Mouse (Mus musculus) CH12.LX (cell line): ENCODE results near the gene H2-T24. TPM values are rescaled to one million over a fixed set of nuclear protein-coding genes. Genes with fewer than 3 reads are reported as not detected.
"Not testable (repeated sequence)": the region's sequence is repeated elsewhere in the genome, so short reads cannot be mapped to it uniquely, and the experiment has no call there.

Experiments used
- DNase-seq: peaks from one replicate; pipeline ENCODE4 v3.0.0-alpha.2; 2013; ENCODE audit errors: extremely low read depth
- H3K27ac ChIP-seq: 2 replicates; pipeline ENCODE4 v1.5.1; 2012; ENCODE audit warnings: low read depth, mild to moderate bottlenecking, control low read depth, moderate library complexity; ENCODE audit not compliant: insufficient read depth
- H3K27me3 ChIP-seq: replicated peaks from 2 replicates; pipeline ENCODE3; 2012; ENCODE audit warnings: inconsistent platforms
- H3K36me3 ChIP-seq, 2 experiments: replicated peaks in 1 of 2; 2 replicates each; pipeline versions ENCODE3 to v1.6.1; 2012; ENCODE audit warnings: inconsistent platforms in 1 of 2, low read length in 1 of 2, mild to moderate bottlenecking in 1 of 2, mixed read lengths in 1 of 2, moderate library complexity in 1 of 2; ENCODE audit not compliant: control insufficient read depth in 1 of 2, insufficient read depth in 1 of 2
- H3K4me1 ChIP-seq, 2 experiments: 2 replicates each; pipeline ENCODE4 v1.6.1; 2012; ENCODE audit warnings: inconsistent platforms in 1 of 2, moderate library complexity in 1 of 2; ENCODE audit not compliant: insufficient read depth in 2 of 2, control insufficient read depth in 1 of 2
- H3K4me2 ChIP-seq: 2 replicates; pipeline ENCODE4 v1.6.1; 2012; ENCODE audit warnings: low read depth, mild to moderate bottlenecking, control low read depth; ENCODE audit not compliant: poor library complexity, insufficient read depth, severe bottlenecking
- H3K4me3 ChIP-seq, 3 experiments: fragments of 150-350 bp in 1 of 3; sonication (generic) in 1 of 3; replicated peaks in 1 of 3; 2 replicates each; pipeline versions ENCODE3 to v1.5.1; 2011 to 2012; ENCODE audit warnings: low read depth in 2 of 3, low read length in 2 of 3, mild to moderate bottlenecking in 2 of 3, moderate library complexity in 2 of 3, control low read depth in 1 of 3, improper control_type of control experiment in 1 of 3, inconsistent platforms in 1 of 3, mixed read lengths in 1 of 3; ENCODE audit not compliant: poor library complexity in 1 of 3
- H3K79me2 ChIP-seq: replicated peaks from 2 replicates; pipeline ENCODE4 v1.6.1; 2012; ENCODE audit warnings: mild to moderate bottlenecking, moderate library complexity; ENCODE audit not compliant: control insufficient read depth, poor library complexity, insufficient read depth, severe bottlenecking; ENCODE audit errors: extremely low read depth
- H3K9ac ChIP-seq: 2 replicates; pipeline ENCODE4 v1.6.1; 2012; ENCODE audit warnings: low read depth, mild to moderate bottlenecking, control low read depth, moderate library complexity; ENCODE audit not compliant: insufficient read depth
- H3K9me3 ChIP-seq: replicated peaks from 2 replicates; pipeline ENCODE3; 2012; ENCODE audit warnings: low read length, inconsistent platforms, mixed read lengths
- CHD2 ChIP-seq: IDR thresholded peaks from 2 replicates; pipeline ENCODE4 v1.6.1; 2011; ENCODE audit warnings: low read length, improper control_type of control experiment
- CTCF ChIP-seq, 2 experiments: IDR thresholded peaks in 1 of 2; conservative IDR thresholded peaks in 1 of 2; 2 replicates each; pipeline ENCODE4 v1.5.1; 2011 to 2012; ENCODE audit warnings: low read depth in 2 of 2, low read length in 2 of 2, improper control_type of control experiment in 1 of 2, inconsistent platforms in 1 of 2, mild to moderate bottlenecking in 1 of 2, moderate library complexity in 1 of 2
- POLR2A ChIP-seq: IDR thresholded peaks from 2 replicates; pipeline ENCODE4 v1.6.1; 2011; ENCODE audit warnings: low read depth, mild to moderate bottlenecking, improper control_type of control experiment, low read length
- SMC3 ChIP-seq: IDR thresholded peaks from 2 replicates; pipeline ENCODE4 v1.6.1; 2011; ENCODE audit warnings: low read depth, low read length, improper control_type of control experiment
- TBP ChIP-seq: conservative IDR thresholded peaks from 2 replicates; pipeline ENCODE4 v1.6.1; 2011; ENCODE audit warnings: low read depth, low read length, improper control_type of control experiment
- dilution Hi-C: fragments of 300-500 bp; cut with MboI; formaldehyde crosslinking; loops from 2 replicates; pipeline ENCODE4 v1.14.3; 2020; ENCODE audit warnings: low sequenced_read_pairs; ENCODE audit not compliant: extremely low pct_unique_long_range_greater_than_20kb, extremely low pct_ligation_motif_present
- in situ Hi-C: fragments of 300-500 bp; cut with MboI; formaldehyde crosslinking; loops from 3 replicates; pipeline ENCODE4 v1.14.3; 2019; ENCODE audit warnings: low sequenced_read_pairs, low pct_ligation_motif_present, low pct_unique_long_range_greater_than_20kb, mixed read lengths
- polyA plus RNA-seq: library from polyadenylated mRNA; unstranded; fragments of >175 nt; gene quantifications from 2 replicates; pipeline ENCODE4 v1.2.1, GENCODE M21; 2012; ENCODE audit warnings: low read depth; ENCODE audit not compliant: insufficient read length
- total RNA-seq, 2 experiments: library from RNA; depleted of rRNA; stranded (reverse); fragments of 300-350 nt in 1 of 2; fragments of >200 nt in 1 of 2; gene quantifications; 2 replicates each; pipeline ENCODE4 v1.2.3; 2012 to 2014

The H2-T24 gene
- total and polyA plus RNA-seq, 3 experiments, result 7.6 to 9.8 (median 9.3) TPM

DNA sequence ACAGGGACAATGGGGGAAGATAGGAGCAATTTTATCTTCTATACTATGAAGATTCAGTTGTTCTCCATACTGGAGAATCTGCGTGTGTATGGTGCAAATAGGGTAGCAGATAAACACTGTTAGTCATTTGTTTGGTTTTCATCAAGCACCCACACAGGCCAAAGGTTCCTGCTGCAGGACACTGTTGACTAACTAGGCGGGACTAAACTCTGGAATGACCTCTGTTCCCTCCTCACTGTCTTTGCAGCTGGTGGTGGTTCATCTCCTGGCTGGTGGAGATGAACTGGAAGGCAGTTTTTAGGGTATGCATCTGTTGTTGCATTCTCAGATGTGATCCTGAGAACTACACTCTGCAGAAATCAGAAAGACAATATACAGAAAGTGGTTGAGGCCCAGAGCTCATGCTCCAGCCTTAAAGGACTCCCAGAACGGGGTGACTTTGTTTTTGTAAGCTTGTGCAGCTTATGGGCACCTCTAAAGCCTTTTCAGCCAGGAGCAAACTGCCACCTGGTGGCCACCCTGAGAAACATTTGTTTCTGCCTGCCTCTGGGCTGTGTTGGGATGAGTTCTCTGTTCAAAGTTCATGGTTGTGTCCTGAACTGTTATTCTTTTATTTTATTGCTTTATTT lies 14.8 kb upstream of the H2-T24 start:
- in situ Hi-C loops, result loop anchor here (10.0 kb wide), 1 partner anchor 80 kb away; no protein-coding TSS in a partner anchor
- H3K9ac ChIP-seq, H3K4me2 ChIP-seq, dilution Hi-C loops, H3K9me3 ChIP-seq, DNase-seq, H3K27me3 ChIP-seq, H3K4me3 ChIP-seq, H3K79me2 ChIP-seq, H3K36me3 ChIP-seq, H3K27ac ChIP-seq, H3K4me1 ChIP-seq: not testable (repeated sequence)
- TF ChIP-seq SMC3 (peak; percentile 21; the same call in 1 of the 2 replicates), CTCF (conservative IDR thresholded peaks at IDR 0.05 in 1 of 2, IDR thresholded peaks at IDR 0.05 in 1 of 2; ENCODE audit: low read depth in 2 of 2, low read length in 2 of 2) (peak in 1 of 2 experiments; percentile 21; a peak in 1 of 4 replicates)

DNA sequence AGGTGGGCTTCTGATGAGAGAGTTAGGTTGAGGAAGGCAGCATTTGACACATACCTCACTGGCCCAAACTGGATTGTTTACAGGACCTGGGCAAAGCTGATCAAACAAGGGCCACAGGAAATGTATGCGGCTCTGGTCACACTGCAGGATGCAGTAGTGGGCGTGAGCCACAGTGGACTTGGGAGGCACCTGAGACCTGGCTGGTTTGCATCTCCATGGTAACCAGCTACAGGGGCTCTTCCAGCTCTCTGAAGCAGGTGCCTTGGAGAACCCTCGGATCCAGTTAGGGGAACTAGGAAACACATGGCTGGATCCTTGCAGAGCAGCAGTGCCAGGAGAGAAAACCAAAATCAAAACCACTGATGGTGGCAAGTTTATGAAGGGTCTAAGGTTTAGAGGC lies 14.2 kb upstream of the H2-T24 start:
- dilution Hi-C loops, H3K36me3 ChIP-seq: not testable (repeated sequence)

DNA sequence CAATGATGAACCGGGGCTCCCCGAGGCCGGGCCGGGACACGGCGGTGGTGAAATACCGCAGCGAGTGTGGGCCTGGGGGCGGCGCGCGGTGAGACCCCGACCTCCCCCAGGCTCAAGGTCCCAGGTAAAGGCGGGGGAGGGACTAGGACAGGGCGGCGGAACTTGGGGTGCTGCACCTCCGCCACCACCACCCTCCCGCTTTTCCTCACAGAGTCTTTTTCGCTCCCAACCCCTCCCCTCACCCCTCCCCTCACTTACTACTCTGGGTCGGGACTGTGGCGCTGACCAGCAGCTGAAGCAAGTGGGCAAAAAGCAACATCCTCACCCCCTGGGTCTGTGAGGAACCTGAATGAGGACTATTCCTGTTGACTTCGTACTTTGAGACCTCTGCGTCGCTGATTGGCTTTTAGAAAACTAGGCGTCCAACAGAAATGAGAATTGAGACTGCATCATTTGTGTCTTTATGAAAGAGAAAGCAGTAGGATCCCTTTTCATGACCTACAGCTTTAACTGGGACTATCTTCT lies 12.1 kb upstream of the H2-T24 start, which contains the start of gene H2-T23:
Gene H2-T23 (minus strand): TSS at position 505 of the 525 bp plus-strand sequence.
- H3K4me2 ChIP-seq, H3K4me1 ChIP-seq, dilution Hi-C loops: not testable (repeated sequence)
- H3K27ac ChIP-seq, result peak within 1 kb of the TSS; percentile 74
- H3K79me2 ChIP-seq, result peaks cover 12% of the 10 kb centered on the region; the same call in 1 of the 2 replicates
- peak within 1 kb of the TSS; percentile 84 for H3K9ac ChIP-seq
- TF ChIP-seq POLR2A (peak; percentile 41; the same call in 1 of the 2 replicates), CHD2 (peak; percentile 87), TBP (0 out of 2 replicates have a peak, but pooled peaks have one; percentile 53)
- TF ChIP-seq, all 38 proteins: peak for 3; not testable (repeated sequence) for 35
- DNase-seq, H3K9me3 ChIP-seq, H3K27me3 ChIP-seq: not testable (repeated sequence)
- peaks cover 2 to 13% of the 10 kb centered on the region in 2 experiments for H3K36me3 ChIP-seq
- H3K4me3 ChIP-seq, result peak within 1 kb of the TSS; percentile 53 to 80 (median 58)
- in situ Hi-C loops, result loop anchor here (10.0 kb wide), 1 partner anchor 82 kb away; no protein-coding TSS in a partner anchor

More for the DNA sequence above, 14.2 kb upstream of the H2-T24 start:
- H3K79me2 ChIP-seq, H3K9ac ChIP-seq, H3K4me1 ChIP-seq, H3K4me3 ChIP-seq, DNase-seq, H3K27me3 ChIP-seq, H3K9me3 ChIP-seq, H3K4me2 ChIP-seq: not testable (repeated sequence)
- peak overlapping the region; percentile 28; the same call in 1 of the 2 replicates for H3K27ac ChIP-seq
- in situ Hi-C loops, result loop anchor here (10.0 kb wide), 1 partner anchor 80 kb away; no protein-coding TSS in a partner anchor
